Mouse (Mus musculus): ENCODE results near the gene Spata5.

Spata5 gene

DNA sequence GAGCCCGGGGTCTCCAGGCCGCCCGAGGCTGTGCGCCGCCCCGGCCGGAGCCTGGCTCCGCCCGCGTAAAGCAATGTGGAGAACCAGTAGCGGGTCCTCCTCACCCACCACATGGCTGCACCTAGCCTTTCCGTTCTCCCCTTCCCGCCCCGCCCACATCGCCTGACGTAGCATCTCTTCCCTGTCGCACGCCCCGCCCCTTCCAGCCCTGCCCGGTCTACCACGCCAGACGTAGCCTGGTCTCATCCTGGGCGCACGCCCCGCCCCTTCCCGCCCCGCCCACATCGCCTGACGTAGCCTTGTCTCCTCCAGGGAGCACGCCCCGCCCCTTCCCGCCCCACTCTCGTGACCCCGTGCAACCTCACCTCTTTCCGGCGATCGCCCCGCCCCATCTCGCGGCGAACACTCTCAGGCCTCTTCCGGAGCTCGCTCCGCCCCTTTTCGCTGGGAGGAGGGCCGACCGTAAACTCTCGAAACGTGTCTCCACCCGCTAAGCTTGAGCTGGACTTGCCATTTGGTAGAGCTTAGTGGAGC lies at the start of gene Spata5:
Gene Spata5, plus strand, starts transcription at position 439 of the 534 bp plus-strand sequence.
- peak; percentile 99 for DNase-seq

DNA sequence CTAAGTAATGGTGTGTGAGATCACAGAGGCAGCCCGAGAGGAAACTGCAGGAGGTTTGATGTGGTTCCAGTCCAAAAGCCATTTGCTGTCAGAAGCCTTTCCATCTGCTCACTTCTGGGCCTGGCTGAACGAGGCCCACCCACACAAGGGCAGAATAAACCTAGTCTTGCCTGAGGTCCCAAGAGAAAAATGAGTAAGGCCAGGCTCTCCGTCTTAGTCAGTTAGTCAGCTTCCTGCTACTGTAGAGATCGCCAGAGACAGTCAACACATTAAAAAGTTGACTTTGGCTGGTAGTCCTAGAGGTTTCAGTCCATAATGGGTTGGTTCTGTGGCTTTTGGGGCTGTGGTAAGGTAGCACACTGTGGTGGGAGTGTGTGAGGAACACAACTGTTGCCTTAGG lies 49.3 kb upstream of the Spata5 start:
- DNase-seq, result no peak

DNA sequence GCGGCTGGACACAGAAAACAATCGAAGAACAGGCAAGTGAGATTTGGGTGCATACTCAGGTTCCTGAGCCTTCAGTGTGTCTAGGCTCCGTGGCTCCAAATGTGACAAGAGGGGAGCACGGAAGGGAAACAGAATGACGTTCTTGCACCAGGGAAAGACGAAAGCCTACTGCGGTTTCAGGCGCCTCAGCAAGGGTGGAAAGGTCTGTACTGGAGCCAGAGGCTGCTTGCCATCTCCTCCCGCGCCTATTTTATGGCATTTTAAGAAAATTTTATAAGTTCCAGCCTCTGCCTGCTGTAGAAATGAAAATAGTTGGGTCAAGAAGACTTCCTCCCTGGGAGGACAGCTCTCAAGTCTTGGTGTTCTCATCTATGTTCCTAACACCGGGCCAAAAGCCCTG lies 46.0 kb upstream of the Spata5 start:
- DNase-seq, result peak; percentile 56

DNA sequence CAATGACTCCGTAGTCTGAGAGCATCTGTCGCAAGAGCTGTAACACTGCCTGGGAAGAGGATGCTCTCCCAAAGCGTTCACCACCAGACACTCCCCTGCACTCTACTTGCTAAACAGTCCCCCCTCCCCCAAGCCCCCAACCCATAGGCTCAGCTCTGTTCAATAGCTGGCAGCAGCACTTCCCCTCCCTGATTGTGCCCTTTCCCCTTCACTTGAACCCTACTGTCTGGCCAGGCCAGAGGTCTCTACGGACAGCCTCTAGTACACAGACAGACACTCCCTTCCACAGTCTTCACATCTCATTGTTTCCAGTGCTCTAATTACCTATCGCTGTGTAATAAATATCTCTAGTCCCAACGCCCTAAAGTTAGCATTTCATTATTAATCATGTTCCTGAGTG lies 41.8 kb upstream of the Spata5 start:
- no peak for DNase-seq

DNA sequence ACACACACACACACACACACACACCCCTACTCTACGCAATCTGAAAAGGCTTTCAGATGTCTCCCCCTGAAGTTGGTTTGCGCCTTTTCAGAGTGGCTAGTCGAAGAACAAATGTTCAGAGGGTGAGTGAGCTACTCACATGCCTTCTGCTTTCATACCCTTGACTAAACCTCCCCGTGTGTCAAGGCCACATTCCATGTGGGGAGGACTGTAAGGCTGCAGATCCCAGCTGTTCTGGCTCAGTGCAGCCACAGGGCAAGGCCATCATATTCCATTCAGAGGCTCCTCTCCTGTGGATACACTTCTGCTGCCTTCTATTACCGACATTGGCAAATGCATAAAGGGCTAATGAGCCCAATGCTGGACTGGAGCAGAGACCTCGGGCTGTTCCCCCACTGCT lies 41.3 kb upstream of the Spata5 start:
- DNase-seq, result peak; percentile 31

GRCm38 (mm10) chr3:37379201-37379600 lies 40.5 kb upstream of the Spata5 start:
- DNase-seq, result no peak

DNA sequence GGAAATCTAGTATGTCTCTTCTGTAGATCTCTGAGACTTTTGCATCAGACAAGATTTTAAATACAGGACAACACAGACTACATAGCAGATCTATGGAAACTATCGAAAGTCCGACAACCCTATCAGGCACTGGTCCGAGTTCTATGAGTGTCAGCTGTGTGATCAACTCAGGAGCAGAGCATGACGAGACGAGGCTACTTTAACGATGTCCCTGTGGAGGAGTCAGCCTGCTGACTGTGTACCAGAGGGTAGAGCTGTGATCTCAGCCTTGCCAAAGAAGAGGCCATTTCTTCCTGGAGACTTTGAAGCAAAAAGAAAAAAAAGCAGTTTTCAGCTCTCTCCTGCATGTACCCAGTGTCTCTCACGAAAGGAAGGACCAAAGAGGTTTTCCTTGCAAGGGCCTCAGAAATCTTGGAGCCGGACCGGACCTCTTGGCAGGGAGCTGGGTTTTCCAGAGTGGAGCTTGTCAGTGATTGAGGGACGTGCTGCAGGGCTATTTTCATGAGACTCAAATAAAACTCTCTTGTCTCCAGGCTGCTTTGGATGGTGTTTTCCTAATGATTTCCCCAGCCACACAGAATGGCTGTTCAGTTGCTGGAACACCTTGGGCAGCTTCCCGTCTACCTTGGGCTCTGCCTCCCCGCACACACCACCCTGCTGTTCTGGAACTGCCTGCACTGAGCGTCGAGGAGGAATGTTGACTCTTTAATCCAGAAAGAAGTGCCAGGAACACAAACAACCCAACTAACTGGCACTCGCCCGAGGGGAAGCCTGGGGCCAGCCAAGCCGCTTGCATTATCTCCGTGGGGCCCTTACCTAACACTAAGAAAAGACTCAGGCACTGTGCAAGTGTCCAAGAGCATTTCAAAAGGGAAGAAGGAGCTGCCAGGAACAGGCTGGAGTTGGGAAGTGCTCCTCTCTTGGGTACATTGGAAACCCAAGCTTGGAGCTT lies 39.5 kb upstream of the Spata5 start:
- no peak for DNase-seq

DNA sequence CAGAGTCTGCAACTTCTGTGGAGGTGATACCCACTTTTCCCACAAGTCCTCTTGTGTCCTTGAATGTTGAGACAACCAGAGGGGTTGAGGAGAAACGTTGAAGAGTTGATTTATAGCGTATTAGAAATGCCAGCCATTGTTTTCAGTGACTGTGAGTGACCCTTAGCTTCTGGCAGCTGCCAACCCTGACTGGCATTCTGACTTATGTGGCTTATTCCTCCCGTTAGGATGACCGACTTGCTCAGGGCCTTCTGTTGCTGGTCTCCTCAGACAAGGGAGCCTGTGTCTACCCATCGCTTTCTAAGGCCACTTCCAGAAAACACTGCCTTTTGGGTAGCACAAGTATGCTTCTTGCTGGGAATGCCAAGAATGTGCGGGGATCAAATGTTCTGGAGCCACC lies 38.2 kb upstream of the Spata5 start:
- no peak for DNase-seq

DNA sequence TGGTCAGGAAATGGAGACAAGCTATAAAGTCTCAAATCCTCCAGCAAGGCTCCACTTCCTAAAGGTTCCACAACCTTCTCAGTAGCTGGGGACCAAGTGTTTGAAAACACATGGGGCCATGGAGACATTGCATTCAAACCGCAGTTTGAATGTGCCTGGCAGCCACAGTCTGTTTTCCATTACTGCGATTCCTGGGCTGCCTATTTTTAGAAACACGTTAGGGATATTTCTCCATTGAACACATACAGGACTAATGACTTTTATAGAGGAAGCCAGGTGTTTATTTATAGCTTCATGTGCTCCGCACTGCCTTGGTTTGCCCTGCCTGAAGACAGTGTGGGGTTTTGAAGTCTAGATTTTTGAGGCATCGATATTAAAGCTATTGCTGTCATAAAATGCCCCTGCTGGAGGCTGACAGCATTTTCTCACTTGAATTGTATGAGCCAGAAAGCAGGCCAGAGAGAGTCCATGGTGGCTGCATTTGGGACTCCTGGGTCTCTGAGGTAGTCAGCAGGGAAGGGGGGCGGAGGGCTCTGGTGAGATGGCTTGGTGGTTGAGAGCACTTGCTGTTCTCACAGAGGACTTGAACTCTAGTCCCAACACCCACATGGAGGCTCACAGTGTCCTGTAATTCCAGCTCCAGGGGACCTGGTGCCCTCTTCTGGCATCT lies 36.5 kb upstream of the Spata5 start:
- DNase-seq, result no peak

- no peak for DNase-seq
These were observed 32.4 kb upstream of the Spata5 start for GRCm38 (mm10) chr3:37387310-37387709.

DNA sequence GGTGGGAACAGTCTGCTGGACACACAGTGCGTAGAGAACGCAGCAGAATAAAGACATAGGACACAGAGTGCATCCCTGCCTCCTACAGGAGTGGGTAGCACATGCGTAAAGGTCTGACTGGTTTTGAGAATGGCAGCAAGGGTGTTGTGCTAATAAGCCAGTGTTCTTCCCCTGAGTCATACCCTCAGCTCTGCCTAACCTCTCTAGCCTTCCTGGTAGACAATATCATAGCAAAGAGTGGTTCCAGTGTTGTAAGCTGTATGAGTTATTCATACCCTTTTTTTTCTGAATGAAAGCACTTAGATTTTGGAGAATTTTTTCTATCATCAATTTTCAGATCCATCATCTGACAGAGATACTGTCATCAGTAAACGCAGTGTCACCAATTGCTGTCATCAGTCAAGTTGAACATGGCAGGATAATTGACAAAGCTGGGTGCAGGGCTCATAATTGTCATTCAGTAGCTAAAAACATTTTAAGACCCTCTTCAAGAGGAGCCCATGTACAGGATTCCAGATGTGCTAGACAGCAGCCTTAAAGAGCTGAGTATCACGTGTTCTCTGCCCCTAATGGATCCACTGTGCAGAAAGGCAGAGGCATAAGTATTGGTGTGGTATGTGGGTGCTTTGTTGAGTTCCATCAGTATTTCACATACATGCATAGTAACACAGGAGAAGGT lies 22.6 kb upstream of the Spata5 start:
- DNase-seq, result no peak

GRCm38 (mm10) chr3:37397646-37398045 lies 22.1 kb upstream of the Spata5 start:
- DNase-seq, result no peak

GRCm38 (mm10) chr3:37398661-37399395 lies 20.9 kb upstream of the Spata5 start:
- DNase-seq, result peak; percentile 37

DNA sequence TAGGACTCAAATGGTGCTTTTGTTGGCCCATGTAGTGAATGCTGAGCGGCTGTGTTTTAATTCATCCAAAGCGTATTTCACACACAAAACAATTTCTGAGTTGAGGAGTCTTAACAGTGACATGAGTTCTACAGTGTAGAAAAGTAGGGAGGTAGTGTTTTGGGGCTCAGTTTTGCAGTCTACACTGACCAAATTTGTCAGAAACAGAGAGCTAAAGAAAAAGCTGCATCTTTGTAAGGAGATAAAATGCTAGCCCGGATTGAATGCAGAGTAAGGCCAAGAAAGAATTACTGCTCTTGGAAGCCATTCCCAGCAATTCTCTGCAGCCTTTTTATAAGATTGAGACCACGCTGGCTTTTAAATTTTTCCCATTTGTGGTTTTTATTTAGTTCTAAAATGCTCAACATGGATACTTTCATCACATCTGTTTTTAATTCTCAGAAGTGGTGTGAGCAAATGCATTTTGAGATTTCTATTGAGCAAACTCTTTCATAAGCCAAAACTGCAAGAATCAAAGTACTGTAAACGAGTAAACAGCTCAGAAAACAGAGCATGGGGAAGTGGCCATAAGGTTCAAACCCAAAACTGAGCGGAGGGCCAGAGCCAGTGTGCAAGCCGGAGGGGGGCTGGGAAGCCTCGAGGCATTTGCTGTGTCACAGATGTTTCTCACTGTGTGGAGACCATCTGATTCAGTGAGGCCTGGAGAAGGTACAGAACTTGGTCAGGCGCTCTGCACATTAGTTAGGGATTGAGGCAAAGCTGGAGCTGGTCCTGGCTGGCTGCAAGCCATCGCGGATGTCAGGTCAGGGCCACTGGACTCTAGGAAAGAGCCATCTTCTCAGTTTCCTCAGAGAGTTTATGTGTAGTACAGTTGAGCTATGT lies 17.7 kb upstream of the Spata5 start:
- peak; percentile 46 for DNase-seq

DNA sequence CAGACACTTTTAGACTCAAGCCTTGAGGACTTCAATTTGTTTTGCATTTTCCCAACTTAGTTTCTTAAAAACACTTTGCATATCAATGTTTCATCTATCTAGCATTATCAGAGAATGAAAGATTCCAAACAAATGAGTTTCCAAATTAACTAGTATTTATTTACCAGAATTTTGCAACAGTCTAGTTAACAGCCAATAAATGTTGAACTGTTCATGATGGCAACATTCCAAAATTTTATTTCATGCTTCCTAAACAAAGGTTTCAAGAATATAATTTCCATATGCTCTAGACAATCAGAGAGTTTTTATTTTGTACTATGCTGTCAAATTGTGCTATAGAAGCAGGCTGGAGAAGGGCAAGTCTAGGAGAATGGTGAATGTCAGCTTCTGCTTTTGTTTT lies 12.1 kb upstream of the Spata5 start:
- no peak for DNase-seq

DNA sequence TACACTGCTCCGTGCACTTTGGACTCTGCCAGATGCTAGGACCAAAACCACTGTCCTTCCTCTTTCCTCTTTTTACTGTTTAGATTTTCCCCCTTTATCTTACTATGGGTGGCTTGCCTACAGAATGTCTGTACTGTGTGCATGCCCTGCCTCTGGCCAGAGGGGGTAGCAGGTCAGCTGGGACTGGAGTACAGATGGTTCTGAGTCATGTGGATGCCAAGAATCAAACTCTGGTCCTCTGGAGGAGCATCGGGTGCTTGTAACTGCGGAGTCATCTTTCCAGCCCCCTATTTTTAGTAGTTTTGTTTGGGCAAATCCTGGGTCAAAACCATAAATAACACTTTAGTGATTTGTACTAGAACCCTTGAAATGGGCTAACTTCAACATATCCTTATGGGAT lies 6.2 kb upstream of the Spata5 start:
- no peak for DNase-seq

DNA sequence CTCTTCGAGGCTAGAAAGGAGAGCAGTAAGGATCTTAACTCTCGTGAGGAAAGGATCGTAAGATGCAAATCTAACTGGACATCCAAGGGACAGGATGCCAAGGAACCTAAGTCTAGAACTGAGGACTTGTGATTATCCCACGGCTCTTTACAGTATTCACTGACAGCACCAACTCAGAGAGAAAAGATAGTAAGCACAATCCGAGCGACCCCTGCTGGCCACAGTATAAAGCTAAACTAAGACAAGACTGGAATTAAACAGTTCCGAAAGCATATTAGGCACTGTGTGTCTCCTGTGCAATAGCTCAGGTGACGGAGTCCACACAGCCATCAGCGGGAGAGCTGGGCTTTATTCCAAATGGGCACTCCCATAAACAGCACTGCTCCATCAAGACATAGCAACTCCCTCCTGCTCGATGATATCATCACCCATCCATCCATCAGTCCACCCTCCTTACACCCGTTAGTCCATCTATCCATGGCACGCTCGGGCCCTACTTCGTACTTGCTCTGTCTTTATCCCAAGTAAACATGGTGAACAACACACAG lies 5.2 kb upstream of the Spata5 start:
- peak; percentile 83 for DNase-seq

DNA sequence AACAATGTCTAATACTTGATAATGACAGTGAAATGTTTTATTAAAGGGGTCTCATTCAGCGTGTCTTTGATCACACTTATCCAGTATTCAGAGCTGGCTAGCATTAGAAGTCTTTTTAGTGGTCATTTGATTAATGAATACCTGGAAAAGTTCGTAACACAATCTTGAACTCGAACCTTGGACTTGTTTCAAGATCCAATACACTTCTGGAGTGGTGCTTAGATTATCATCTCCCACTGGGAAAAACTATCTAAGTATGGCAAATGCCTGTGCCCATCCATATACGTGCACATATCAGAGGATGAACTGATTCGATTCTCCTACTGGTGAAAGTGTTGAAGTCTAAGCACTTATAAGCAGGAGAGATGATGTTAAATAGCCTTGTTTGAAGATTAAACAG lies 1.4 kb upstream of the Spata5 start:
- DNase-seq, result no peak

DNA sequence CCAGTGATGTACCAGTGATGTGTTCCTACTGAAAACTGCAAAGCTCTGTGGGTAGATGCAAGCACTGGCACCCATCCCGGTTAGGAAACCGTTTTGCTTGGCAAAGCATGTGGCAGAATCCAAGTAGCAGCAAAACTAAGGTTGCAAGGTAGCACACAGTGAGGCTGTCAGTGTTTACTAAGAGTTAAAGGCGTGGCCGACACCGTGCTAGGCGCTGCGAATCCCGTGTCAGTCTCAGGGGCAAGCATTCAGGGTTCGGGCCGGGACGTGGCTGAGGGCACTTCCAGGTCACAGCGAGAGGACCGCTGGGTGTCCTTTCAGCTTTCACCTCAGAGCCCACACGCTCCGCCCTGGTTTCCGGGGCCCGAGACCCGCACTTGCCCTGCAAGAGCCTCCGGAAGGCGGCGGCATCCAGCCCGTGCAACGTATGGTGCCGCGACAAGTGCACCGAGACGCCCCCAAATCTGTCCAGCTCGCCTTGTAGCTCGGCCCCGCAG lies 687 bp upstream of the Spata5 start:
- no peak for DNase-seq

GRCm38 (mm10) chr3:37420072-37420471 lies 376 bp downstream of the Spata5 start, which contains the start of gene Nudt6:
Nudt6 (minus strand) TSS chr3:37420211.
- peak; percentile 95 for DNase-seq

DNA sequence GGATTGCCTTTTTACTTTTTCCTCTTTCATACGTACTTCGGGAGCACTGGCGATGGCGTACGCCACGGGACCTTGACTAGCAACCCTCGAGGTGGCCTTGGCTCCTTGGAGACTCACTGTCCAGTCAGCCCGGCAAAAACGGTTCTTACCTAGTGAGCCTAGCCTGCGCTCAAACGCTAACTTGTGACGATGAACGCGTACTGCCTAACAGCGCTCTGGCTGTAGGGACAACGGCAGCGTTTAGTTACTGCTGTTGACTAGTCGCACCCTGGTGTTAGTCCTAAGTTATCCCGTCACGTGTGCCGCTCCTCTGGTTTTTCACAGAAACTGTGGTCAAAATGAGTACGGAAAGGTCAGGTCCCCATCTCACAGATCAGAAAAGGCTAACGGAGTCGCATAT lies 945 bp downstream of the Spata5 start:
- DNase-seq, result no peak

Data from kidney, postnatal 14 days (tissue).